Mouse (Mus musculus) ES-E14 (cell line): ENCODE data around the gene Olfr654.

Experiments used
- MAFK ChIP-seq: IDR thresholded peaks from 2 replicates; pipeline ENCODE4 v1.6.1; 2014; ENCODE audit warnings: mild to moderate bottlenecking, low read depth, low read length, inconsistent platforms; ENCODE audit not compliant: insufficient read depth
- ZC3H11A ChIP-seq: IDR thresholded peaks from 2 replicates; pipeline ENCODE4 v1.6.1; 2012; ENCODE audit warnings: low read depth, mild to moderate bottlenecking, inconsistent platforms, low read length, borderline replicate concordance

GRCm38 (mm10) chr7:104603173-104603572 lies 16.3 kb downstream of the Olfr654 start:
- peak; percentile 72; the same call in 1 of the 2 replicates for TF ChIP-seq ZC3H11A
- TF ChIP-seq MAFK, result no peak
